Mouse (Mus musculus) midbrain, postnatal 0 days (tissue): ENCODE measurements around the gene Ldlrad3. TPM values are rescaled to one million over a fixed set of nuclear protein-coding genes. Genes with fewer than 3 reads are reported as not detected.

Source experiments
- ATAC-seq: fragments of 200-750 bp; cut with Nextera tagmentation; 2 replicates; pipeline ENCODE4 v1.8.0; 2017; ENCODE audit warnings: moderate number of reproducible peaks, mild to moderate bottlenecking, moderate TSS enrichment, moderate library complexity; ENCODE audit not compliant: low FRiP score
- DNase-seq: peaks from one replicate; pipeline ENCODE4 v3.0.0-alpha.2; 2015; ENCODE audit warnings: low spot score
- H3K27ac ChIP-seq: fragments of 300-500 bp; sonication (generic); 2 replicates; pipeline ENCODE4 v1.5.1; 2014; ENCODE audit warnings: low read depth, mild to moderate bottlenecking, low read length, mixed read lengths
- H3K27me3 ChIP-seq: fragments of 300-500 bp; sonication (generic); 2 replicates; pipeline ENCODE4 v1.6.1; 2014; ENCODE audit warnings: low read length, control low read depth, mixed read lengths; ENCODE audit not compliant: insufficient read depth
- H3K36me3 ChIP-seq: fragments of 300-500 bp; sonication (generic); 2 replicates; pipeline ENCODE4 v1.6.1; 2014; ENCODE audit warnings: low read length, control low read depth, mixed read lengths; ENCODE audit not compliant: insufficient read depth
- H3K4me1 ChIP-seq: fragments of 300-500 bp; sonication (generic); 2 replicates; pipeline ENCODE4 v1.6.1; 2014; ENCODE audit warnings: mild to moderate bottlenecking, control low read depth, antibody characterized with exemption, low read length, mixed read lengths; ENCODE audit not compliant: insufficient read depth
- H3K4me2 ChIP-seq: fragments of 300-500 bp; sonication (generic); 2 replicates; pipeline ENCODE4 v1.6.1; 2014; ENCODE audit warnings: low read depth, mild to moderate bottlenecking, low read length, mixed read lengths; ENCODE audit not compliant: poor library complexity, severe bottlenecking
- H3K4me3 ChIP-seq: fragments of 300-500 bp; sonication (generic); 2 replicates; pipeline ENCODE4 v1.5.1; 2014; ENCODE audit warnings: low read depth, mild to moderate bottlenecking, low read length, moderate library complexity
- H3K9ac ChIP-seq: fragments of 300-500 bp; sonication (generic); replicated peaks from 2 replicates; pipeline ENCODE4 v1.6.1; 2014; ENCODE audit warnings: mild to moderate bottlenecking, low read length, moderate library complexity, mixed read lengths; ENCODE audit not compliant: poor library complexity, severe bottlenecking
- H3K9me3 ChIP-seq: fragments of 300-500 bp; sonication (generic); 2 replicates; pipeline ENCODE4 v1.6.1; 2016; ENCODE audit warnings: low read length, control low read depth
- CTCF ChIP-seq: IDR thresholded peaks from 2 replicates; pipeline ENCODE4 v1.5.1; 2016; ENCODE audit warnings: antibody characterized with exemption, mild to moderate bottlenecking
- WGBS: fragments of 180-500 bp; shearing (Covaris S2); extraction: QIAGEN DNeasy Blood & Tissue Kit; methylation state at CpG from one replicate; pipeline ENCODE4 v1.1.7; 2014; 5-methylcytosine and 5-hydroxymethylcytosine counted together
- polyA plus RNA-seq: library from polyadenylated mRNA; unstranded; fragments of >200 nt; fragmentation: Nextera tagmentation; extraction: Ambion mirVana; gene quantifications from 2 replicates; pipeline ENCODE4 v1.2.1, GENCODE M21; 2015
- total RNA-seq: library from RNA; depleted of rRNA; stranded (reverse); fragments of >200 nt; gene quantifications from 2 replicates; pipeline ENCODE4 v1.2.3, GENCODE M21; 2014; rRNA removed

Ldlrad3 gene
- total RNA-seq (25.0 and 26.6 TPM in 2 replicates), polyA plus RNA-seq (17.6 and 18.4 TPM in 2 replicates)

DNA sequence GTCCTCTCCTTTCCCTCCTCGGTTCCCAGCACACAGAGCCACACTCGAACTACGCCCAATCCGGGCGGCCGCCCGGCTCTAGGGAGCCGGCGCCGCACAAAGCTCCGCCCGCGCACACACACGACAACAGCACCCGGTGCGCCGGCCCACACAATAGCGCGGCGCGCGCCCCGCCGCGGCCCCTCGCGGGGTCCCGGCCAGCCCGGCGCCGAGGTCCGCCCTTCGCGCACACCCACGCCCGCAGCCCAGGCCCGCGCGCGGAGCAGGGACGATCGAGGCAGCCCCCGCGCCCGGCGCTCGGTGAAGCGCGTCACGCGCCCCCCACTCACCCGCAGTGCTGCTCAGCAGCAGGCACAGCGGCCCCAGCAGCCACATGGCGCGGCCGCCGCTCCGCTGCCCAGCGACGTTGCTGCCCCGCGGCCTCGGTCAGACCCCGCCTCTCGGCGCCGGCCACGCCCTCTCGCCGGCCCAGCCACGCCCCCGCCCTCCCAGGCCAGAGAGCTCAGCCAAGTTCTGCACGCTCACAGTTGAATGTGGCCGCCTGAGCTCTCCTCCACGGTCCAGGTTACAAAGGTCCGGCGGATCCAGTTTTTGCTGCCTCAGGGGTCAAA, at the start of gene Ldlrad3:
Ldlrad3 (minus strand) TSS at position 435 of the 611 bp plus-strand sequence.
- Histone ChIP-seq H3K4me1 (peaks cover 14% of the 10 kb centered on the region; the same call in 1 of the 2 replicates), H3K4me3 (peak within 1 kb of the TSS; percentile 85), H3K27ac (peak within 1 kb of the TSS; percentile 58), H3K9ac (peak within 1 kb of the TSS; percentile 70), H3K4me2 (peak within 1 kb of the TSS; percentile 89), H3K36me3 (no peaks in the 10 kb centered on the region), H3K9me3 (no peaks in the 10 kb centered on the region), H3K27me3 (no peaks in the 10 kb centered on the region)
- DNase-seq, result peak; percentile 75
- under 1% methylated on average over 58 of the region's 77 CpGs for WGBS
- peak; percentile 89 for ATAC-seq
- TF ChIP-seq CTCF, result no peak

- DNase-seq, result peak; percentile 63
- Histone ChIP-seq H3K9me3 (no peaks in the 10 kb centered on the region), H3K4me3 (no peak overlapping the region), H3K4me1 (no peaks in the 10 kb centered on the region; the same call in 1 of the 2 replicates), H3K27me3 (no peaks in the 10 kb centered on the region), H3K4me2 (no peak overlapping the region), H3K36me3 (no peaks in the 10 kb centered on the region), H3K9ac (no peak overlapping the region), H3K27ac (peak overlapping the region; percentile 43; the same call in 1 of the 2 replicates)
- no peak for TF ChIP-seq CTCF
- 30% methylated on average over 5 of the region's 5 CpGs for WGBS
- peak; percentile 52; the same call in 1 of the 2 replicates for ATAC-seq
Measured at GRCm38 (mm10) chr2:102231470-102231869, 45.3 kb upstream of the Ldlrad3 start.

DNA sequence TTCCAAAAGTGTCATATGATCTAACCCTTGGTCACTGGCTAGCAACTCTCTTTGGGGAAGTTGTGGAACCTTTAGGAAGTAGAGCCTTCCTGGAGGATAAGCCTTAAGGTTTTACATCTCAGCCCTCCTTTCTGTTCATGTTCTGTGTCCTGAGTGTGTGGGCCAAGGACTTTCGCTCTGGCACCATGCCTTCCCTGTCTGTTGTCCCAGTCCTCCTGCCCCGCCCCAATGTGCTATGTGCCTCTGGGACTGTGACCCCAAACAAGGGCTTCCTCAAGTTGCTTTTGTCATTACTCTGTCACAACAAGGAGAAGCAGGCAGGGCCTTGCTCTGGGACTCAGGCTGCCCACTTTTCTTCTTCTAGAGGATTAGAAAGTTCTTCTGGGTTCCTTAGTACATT, 42.9 kb upstream of the Ldlrad3 start:
- no peaks in the 10 kb centered on the region for H3K27me3 ChIP-seq
- DNase-seq (no peak), ATAC-seq (no peak)
- H3K36me3 ChIP-seq, result no peaks in the 10 kb centered on the region
- H3K4me3 ChIP-seq, result no peak overlapping the region
- H3K4me2 ChIP-seq, result no peak overlapping the region
- no peak for TF ChIP-seq CTCF
- 95% methylated on average over 2 of the region's 2 CpGs for WGBS
- no peak overlapping the region for H3K27ac ChIP-seq
- H3K4me1 ChIP-seq, result peaks cover 2% of the 10 kb centered on the region; the same call in 1 of the 2 replicates
- no peaks in the 10 kb centered on the region for H3K9me3 ChIP-seq
- no peak overlapping the region for H3K9ac ChIP-seq

- ATAC-seq, result no peak
- Histone ChIP-seq H3K27me3 (no peaks in the 10 kb centered on the region), H3K4me2 (no peak overlapping the region), H3K36me3 (no peaks in the 10 kb centered on the region), H3K9me3 (no peaks in the 10 kb centered on the region), H3K9ac (no peak overlapping the region), H3K4me1 (peaks cover 7% of the 10 kb centered on the region; the same call in 1 of the 2 replicates), H3K27ac (no peak overlapping the region), H3K4me3 (no peak overlapping the region)
- WGBS, result 84% methylated on average over 5 of the region's 5 CpGs
- TF ChIP-seq CTCF, result no peak
- no peak for DNase-seq
Measured at GRCm38 (mm10) chr2:102228331-102228730, 42.1 kb upstream of the Ldlrad3 start.

- DNase-seq (no peak), ATAC-seq (no peak)
- H3K27ac ChIP-seq, result no peak overlapping the region
- H3K4me3 ChIP-seq, result no peak overlapping the region
- TF ChIP-seq CTCF, result no peak
- 91% methylated on average over 8 of the region's 8 CpGs for WGBS
- H3K4me2 ChIP-seq, result no peak overlapping the region
- peaks cover 7% of the 10 kb centered on the region; the same call in 1 of the 2 replicates for H3K4me1 ChIP-seq
- H3K9ac ChIP-seq, result no peak overlapping the region
- no peaks in the 10 kb centered on the region for H3K27me3 ChIP-seq
- H3K9me3 ChIP-seq, result no peaks in the 10 kb centered on the region
- no peaks in the 10 kb centered on the region for H3K36me3 ChIP-seq
Measured at GRCm38 (mm10) chr2:102227839-102228238, 41.7 kb upstream of the Ldlrad3 start.

DNA sequence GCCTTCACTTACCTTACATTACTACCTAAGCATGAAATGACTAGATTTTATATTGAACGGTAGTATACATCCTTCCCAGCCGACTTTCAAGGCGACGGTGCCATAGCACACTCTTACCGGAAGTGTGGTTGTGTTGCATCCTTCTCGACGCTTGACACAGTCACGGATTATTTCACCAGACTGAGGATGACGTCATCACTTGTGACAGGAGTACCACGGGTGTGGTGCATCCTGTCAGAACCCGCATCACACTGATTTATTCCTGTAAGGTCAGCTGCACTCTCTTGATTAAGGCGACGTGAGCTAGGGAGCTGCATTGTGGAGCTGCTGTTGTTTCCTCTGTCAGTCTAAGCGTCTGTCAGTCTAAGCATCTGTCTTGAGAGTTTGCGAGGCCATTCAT, 40.1 kb upstream of the Ldlrad3 start:
- WGBS, result 67% methylated on average over 15 of the region's 15 CpGs
- DNase-seq, result no peak
- peaks cover 7% of the 10 kb centered on the region; the same call in 1 of the 2 replicates for H3K4me1 ChIP-seq
- no peak overlapping the region for H3K4me2 ChIP-seq
- H3K9me3 ChIP-seq, result no peaks in the 10 kb centered on the region
- H3K27ac ChIP-seq, result no peak overlapping the region
- no peak for ATAC-seq
- H3K9ac ChIP-seq, result no peak overlapping the region
- no peaks in the 10 kb centered on the region for H3K36me3 ChIP-seq
- no peaks in the 10 kb centered on the region for H3K27me3 ChIP-seq
- no peak overlapping the region for H3K4me3 ChIP-seq
- no peak for TF ChIP-seq CTCF
